Mouse (Mus musculus): Measurements from ENCODE around the gene Dhx32. TPM values are rescaled to one million over a fixed set of nuclear protein-coding genes. Genes with fewer than 3 reads are reported as not detected.

Gene Dhx32
- total RNA-seq, 1 experiment from 2014 or later, result 18.4 TPM

- peak; percentile 20; the same call in 1 of the 2 replicates for ATAC-seq (ENCODE audit: extremely low read depth, insufficient number of reproducible peaks, low FRiP score, poor library complexity, severe bottlenecking)
These were observed 6.5 kb downstream of the Dhx32 start for GRCm38 (mm10) chr7:133775796-133776625.

GRCm38 (mm10) chr7:133775179-133775578 is 7.3 kb downstream of the Dhx32 start:
- ATAC-seq (ENCODE audit: extremely low read depth, insufficient number of reproducible peaks, low FRiP score, poor library complexity, severe bottlenecking), result no peak

- no peak for ATAC-seq (ENCODE audit: extremely low read depth, insufficient number of reproducible peaks, low FRiP score, poor library complexity, severe bottlenecking)
These were observed 14.0 kb downstream of the Dhx32 start for GRCm38 (mm10) chr7:133768517-133768916.

DNA sequence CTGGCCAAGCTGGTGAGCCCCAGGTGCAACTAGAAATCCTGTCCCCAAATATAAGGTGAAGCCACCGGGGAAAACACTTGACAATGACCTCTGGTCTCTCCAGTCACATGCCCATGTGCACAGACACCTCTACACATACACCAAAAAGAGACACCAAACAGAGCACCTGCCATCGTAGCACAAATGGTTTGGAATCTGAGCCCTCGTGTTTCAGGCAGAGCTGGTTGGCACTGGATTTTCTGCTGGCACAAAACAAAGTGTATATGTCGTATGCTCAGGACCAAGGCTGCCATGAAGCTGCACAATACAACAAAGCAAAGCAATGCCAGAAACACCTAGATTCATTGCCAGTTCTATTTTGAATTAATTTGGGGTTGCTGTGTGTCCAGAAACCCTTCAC is 14.5 kb downstream of the Dhx32 start:
- no peak for ATAC-seq (ENCODE audit: extremely low read depth, insufficient number of reproducible peaks, low FRiP score, poor library complexity, severe bottlenecking)

DNA sequence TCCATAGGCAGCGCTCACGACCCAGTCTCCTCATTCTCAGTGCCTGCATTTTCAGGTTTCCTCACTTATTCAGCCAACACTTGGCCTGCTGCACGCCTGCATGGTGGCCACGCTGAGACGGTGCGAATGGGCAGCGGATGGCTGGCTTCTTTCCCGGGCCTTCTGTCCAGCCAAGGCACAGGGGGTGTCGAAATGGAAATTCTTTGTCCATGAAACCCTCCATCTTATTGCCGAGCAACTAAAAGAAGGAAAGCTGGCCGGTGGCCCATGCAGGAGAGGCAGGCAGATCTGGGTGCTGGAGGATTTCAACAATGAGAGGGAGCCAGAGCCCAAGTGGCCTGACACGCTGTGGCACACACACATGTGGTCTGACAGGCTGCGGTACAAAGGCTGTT is 16.7 kb downstream of the Dhx32 start:
- ATAC-seq (ENCODE audit: extremely low read depth, insufficient number of reproducible peaks, low FRiP score, poor library complexity, severe bottlenecking), result no peak

DNA sequence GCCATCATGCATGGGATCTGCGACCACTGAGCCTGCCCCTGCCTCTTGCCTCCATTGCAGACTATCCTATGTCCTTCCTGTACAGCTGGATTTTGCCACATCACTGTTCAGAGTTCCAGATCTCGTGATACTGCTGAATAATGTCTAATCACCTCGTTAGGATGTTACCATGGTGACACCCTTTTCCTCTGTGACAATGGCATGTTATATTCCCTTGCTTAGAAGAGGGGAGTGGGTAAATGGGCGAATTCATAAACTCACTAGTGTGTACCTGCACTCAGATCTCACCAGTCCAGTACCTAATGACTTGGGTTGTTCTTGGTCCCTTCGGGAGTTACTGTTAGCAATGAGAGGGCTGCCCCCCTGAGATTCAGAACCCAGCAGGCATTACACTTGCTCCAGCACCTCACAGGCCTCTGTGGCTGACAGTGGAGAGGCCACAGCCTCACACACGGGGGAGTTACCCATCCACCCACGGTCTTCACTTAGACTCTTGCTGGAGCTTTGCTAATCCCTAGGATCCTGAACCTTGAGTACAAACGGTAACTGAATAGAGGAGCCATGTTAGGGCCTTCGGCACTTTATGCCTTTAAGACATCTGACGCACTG is 17.2 kb downstream of the Dhx32 start:
- ATAC-seq (ENCODE audit: extremely low read depth, insufficient number of reproducible peaks, low FRiP score, poor library complexity, severe bottlenecking), result no peak

- ATAC-seq (ENCODE audit: extremely low read depth, insufficient number of reproducible peaks, low FRiP score, poor library complexity, severe bottlenecking), result no peak
These were observed 18.1 kb downstream of the Dhx32 start for GRCm38 (mm10) chr7:133764425-133764824.

DNA sequence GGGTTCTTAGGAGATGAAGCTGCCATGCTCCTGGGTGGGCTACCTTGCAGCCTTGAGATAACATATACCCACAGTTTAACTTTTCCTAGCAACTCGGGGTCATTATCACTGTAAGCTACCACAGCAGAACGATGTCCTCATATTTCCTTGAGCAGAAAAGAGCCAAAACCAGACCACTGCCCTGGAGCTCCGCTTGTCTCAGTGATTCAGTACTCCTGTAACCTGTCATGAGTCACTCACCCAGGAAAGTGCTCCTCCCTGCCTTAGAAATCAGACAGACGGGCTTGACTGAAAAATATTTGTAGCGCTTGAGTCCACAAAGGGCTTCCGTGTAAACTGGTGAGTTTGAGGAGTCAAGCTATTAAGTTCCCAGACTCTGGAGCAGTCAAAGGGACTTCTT is 19.8 kb downstream of the Dhx32 start:
- no peak for ATAC-seq (ENCODE audit: extremely low read depth, insufficient number of reproducible peaks, low FRiP score, poor library complexity, severe bottlenecking)

GRCm38 (mm10) chr7:133759611-133760353 is 22.7 kb downstream of the Dhx32 start:
- ATAC-seq (ENCODE audit: extremely low read depth, insufficient number of reproducible peaks, low FRiP score, poor library complexity, severe bottlenecking), result no peak

DNA sequence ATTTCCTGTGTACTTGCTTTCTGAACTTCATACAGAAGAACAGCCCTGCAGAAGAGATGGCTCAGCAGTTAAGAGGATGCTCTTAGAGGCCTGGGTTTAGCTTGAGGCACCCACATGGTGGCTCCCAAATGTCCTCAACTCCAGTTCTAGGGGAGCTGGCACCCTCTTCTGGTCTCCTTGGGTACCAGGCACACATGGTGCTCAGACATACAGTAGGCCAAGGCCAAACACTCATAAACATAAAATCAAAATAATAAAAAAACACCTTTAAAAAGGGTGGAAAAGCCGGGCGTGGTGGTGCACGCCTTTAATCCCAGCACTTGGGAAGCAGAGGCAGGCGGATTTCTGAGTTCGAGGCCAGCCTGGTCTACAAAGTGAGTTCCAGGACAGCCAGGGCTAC is 23.8 kb downstream of the Dhx32 start:
- ATAC-seq (ENCODE audit: extremely low read depth, insufficient number of reproducible peaks, low FRiP score, poor library complexity, severe bottlenecking), result no peak

DNA sequence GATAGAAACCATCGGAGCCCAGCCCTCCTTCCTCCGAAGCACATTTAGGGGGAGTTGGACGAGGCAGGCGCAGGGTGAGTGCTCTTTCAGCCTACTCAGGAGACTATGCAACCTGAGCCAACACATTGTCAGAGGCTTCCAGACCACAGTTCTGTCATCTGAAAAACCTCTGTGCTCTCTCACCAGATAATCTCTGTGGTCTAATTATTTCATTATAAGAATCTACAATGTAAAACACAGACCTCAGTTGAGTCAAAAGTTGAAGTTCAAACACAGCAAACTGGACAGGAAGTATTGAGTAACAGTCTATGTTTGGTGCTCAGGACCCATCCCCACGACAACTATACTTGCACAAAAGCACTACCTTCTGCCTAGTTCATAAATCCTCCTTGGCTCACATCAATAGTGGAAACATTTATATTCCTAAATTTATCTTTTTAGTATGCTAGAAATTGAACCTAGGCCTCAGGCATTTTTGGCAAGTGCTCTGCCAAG is 24.5 kb downstream of the Dhx32 start:
- ATAC-seq (ENCODE audit: extremely low read depth, insufficient number of reproducible peaks, low FRiP score, poor library complexity, severe bottlenecking), result no peak

DNA sequence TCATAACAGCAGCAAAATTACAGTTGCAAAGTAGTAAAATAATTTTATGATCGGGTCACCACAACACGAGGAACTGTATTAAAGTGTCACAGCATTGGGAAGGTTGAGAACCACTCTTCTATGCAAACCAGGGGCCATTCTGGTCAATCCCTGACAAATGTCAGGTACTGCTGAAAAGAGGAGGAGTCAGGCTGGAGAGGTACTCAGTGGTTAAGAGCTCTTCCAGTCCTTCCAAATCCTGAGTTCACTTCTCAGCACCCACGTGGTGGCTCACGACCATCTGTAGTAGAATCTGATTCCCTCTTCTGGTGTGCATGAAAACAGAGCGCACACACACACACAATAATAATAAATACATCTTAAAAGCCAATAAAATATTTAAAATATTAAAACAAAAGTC is 31.4 kb downstream of the Dhx32 start:
- no peak for ATAC-seq (ENCODE audit: extremely low read depth, insufficient number of reproducible peaks, low FRiP score, poor library complexity, severe bottlenecking)

DNA sequence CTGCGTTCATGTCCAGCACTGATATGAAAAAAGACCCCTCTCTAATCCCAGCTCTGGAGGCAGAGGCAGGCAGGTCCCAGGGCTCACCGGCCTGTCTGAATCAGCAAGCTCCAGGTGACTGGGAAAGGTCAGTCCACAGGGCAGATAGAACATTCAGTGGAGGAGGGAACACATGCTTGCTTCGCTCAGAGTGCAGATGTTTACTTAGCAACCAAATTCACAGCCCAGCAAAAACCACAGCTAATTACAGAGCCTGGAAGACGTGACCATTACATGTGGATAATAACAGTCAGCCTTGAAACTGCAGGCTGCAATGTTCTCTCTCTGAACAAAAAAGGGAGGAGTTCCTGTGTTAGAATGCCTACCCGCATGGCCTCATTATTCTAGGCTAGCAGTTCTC is 31.9 kb downstream of the Dhx32 start:
- ATAC-seq (ENCODE audit: extremely low read depth, insufficient number of reproducible peaks, low FRiP score, poor library complexity, severe bottlenecking), result no peak

- ATAC-seq (ENCODE audit: extremely low read depth, insufficient number of reproducible peaks, low FRiP score, poor library complexity, severe bottlenecking), result no peak
These were observed 33.8 kb downstream of the Dhx32 start for GRCm38 (mm10) chr7:133748753-133749152.

GRCm38 (mm10) chr7:133747372-133747771 is 35.2 kb downstream of the Dhx32 start:
- ATAC-seq (ENCODE audit: extremely low read depth, insufficient number of reproducible peaks, low FRiP score, poor library complexity, severe bottlenecking), result no peak

GRCm38 (mm10) chr7:133744701-133745100 is 37.8 kb downstream of the Dhx32 start:
- ATAC-seq (ENCODE audit: extremely low read depth, insufficient number of reproducible peaks, low FRiP score, poor library complexity, severe bottlenecking), result no peak

DNA sequence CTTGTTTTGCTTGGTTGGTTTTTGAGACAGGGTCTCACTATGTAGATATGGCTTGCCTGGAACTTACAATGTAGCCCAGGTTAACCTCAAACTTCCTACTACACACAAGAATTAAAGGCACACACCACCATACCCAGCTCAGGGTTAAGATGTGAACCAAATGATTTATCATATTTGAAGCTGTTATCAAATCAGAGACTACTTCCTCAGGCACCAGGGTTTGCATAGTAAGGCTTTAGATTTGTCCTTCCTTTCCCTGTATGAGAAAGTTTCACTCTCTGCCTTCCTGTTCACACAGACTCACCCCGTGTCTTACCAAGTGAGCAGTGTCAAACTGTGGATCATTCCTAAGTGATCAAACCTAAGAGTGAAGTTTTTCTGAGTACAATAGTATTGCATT is 38.3 kb downstream of the Dhx32 start:
- no peak for ATAC-seq (ENCODE audit: extremely low read depth, insufficient number of reproducible peaks, low FRiP score, poor library complexity, severe bottlenecking)

DNA sequence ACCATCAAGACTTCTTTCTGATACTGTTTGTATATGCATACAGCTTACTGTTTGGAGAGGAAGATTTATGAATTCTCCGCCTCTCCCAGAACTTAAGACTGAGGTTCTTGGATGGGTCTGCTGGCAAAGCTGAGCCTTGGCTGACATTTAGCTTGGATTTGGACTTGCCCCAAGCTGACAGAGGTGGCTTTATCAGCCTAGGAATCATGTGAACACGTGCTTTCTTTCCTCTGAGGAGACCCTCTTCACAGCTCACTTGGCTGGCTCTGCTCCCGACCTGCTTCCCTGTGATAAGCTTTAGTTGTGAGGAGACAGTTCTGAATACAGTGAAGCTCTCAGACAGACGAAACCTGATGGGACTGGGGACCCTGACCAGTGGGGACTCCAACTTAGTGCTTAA is 38.9 kb downstream of the Dhx32 start:
- no peak for ATAC-seq (ENCODE audit: extremely low read depth, insufficient number of reproducible peaks, low FRiP score, poor library complexity, severe bottlenecking)

DNA sequence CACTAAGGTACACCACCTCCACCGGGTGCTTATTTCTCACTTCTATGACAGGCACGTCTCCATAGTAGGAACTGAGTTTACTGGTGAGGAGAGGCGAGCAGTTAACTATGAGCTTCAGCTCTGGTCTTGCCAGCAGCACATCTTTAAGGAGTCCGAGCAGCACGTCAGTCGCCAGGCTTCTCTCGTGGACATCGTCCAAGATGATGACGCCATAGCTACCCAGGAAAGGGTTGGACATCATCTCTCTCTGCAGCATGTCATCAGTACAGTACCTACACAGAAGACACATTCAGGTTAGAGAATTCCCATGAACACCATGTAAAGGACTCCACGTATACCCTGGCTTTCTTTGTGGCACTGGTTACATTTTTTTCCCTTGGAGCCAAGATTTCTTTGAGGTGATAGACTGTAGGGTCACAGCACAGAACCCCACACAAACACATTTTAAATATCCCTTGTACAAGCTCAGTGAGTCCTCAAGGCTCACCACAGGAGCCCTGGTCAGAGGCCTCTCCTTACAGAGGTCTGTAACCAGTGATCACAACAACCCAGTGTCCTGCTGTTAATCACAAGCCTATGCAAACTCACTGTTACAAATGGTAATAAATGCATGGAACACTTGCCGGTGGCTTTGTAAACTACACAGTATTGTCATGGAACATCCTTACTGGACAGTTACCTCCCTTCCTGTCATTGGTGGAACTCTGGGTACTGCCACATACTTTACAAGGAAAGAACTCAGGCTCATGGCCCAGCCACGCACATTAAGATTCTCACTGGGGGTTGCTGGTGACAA is 39.8 kb downstream of the Dhx32 start:
- no peak for ATAC-seq (ENCODE audit: extremely low read depth, insufficient number of reproducible peaks, low FRiP score, poor library complexity, severe bottlenecking)

Measured in neutrophil, adult 5-6 weeks (primary cell).